Mouse (Mus musculus): Measurements from ENCODE around the gene Mphosph9.
"Not testable (repeated sequence)": the region's sequence is repeated elsewhere in the genome, so short reads cannot be mapped to it uniquely, and the experiment has no call there.

- not testable (repeated sequence) for TF ChIP-seq CTCF (conservative IDR thresholded peaks at IDR 0.05 in 1 of 2, IDR thresholded peaks at IDR 0.05 in 1 of 2; ENCODE audit: low read depth in 2 of 2, low read length in 2 of 2); ETS1 (conservative IDR thresholded peaks at IDR 0.05; ENCODE audit: low read depth, low read length); TCF12 (IDR thresholded peaks at IDR 0.05; ENCODE audit: low read depth, low read length); ZMIZ1 (IDR thresholded peaks at IDR 0.05; ENCODE audit: low read depth, low read length); CHD2 (IDR thresholded peaks at IDR 0.05; ENCODE audit: low read length); POLR2A (IDR thresholded peaks at IDR 0.05; ENCODE audit: low read depth, low read length); MAZ (IDR thresholded peaks at IDR 0.05; ENCODE audit: low read depth, low read length); HCFC1 (IDR thresholded peaks at IDR 0.05; ENCODE audit: low read depth, low read length); ELF1 (IDR thresholded peaks at IDR 0.05; ENCODE audit: low read depth, low read length); POLR2AphosphoS2 (IDR thresholded peaks at IDR 0.05; ENCODE audit: low read depth, low read length); NELFE (IDR thresholded peaks at IDR 0.05; ENCODE audit: low read depth, low read length); SMC3 (IDR thresholded peaks at IDR 0.05; ENCODE audit: low read depth, low read length); MEF2A (IDR thresholded peaks at IDR 0.05; ENCODE audit: borderline replicate concordance, low read depth, low read length); EP300 (IDR thresholded peaks at IDR 0.05; ENCODE audit: low read length)
Measured at GRCm38 (mm10) chr5:124302853-124303252, 24.9 kb downstream of the Mphosph9 start.

Measured in CH12.LX (cell line).